In the genomic region with DNA sequence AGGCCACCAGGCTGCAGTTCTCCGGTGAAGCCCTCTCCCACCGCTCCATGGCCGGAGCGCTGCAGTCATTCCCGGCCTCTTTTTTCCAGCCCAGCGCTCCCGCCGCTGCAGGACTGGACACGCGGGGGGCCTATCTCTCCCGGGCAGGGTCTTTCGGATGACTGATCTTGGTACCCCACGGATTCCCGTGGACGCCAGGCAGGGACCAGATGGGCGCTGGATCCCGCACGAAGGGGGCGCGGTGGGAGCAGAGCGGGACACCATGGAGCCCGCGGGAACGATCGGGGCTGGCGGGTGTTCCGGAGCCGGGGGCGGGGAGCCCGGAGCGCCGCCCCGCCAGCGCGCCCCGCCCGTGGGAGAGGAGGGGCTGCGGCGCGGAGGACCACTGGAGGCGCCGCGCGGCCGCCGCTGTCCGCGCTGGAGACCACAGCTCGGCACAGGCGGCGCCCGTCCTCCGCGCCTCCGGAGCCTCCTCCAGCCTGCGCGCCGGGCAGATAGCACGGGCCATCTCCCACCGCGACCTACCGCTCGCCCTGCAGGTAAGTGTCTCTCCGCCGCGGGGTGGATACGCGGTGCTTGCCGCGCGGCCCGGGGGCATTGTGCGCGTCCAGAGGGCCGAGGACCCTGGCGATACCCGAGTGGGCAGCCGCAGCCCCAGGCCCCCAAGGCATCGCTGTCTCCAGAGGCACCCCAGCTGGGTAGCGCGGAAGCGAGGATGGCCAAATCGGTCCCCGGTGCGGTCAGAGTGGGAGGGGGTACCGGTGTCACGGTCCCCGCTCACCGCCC, we compare ENCODE assay signal across 9 mouse cellular contexts. TPM values are rescaled to one million over a fixed set of nuclear protein-coding genes. Genes with fewer than 3 reads are reported as not detected.
DNase-seq lines count a peak whose midpoint lies in the region; ATAC-seq lines count a peak whose summit lies in the region.
"Had no signal": no experiment of that assay in that cellular context is flagged by ENCODE, and none has a peak within 500 bp of the region (broad histone marks: within the 10 kb centered on the region; RNA-seq: fewer than 3 reads in every experiment).

Osbpl6 (plus strand) TSS at position 358 of the 786 bp plus-strand sequence.

- H3K4me1 ChIP-seq in hindbrain, embryonic 14.5 days (replicated peaks; ENCODE audit: control insufficient read depth, insufficient read depth, low read length): 0 out of 2 replicates have a peak, but pooled peaks cover 12% of the 10 kb centered on the region

- H3K36me3 ChIP-seq in hindbrain, embryonic 14.5 days (replicated peaks; ENCODE audit: control insufficient read depth, insufficient read depth): no peaks in the 10 kb centered on the region

- WGBS in hindbrain, embryonic 14.5 days: under 1% methylated on average over 66 of the region's 89 CpGs

- peak within 1 kb of the TSS; percentile 92 for H3K27ac ChIP-seq in hindbrain, embryonic 14.5 days
- H3K27ac ChIP-seq: macrophage had no signal

- H3K9ac ChIP-seq in hindbrain, embryonic 14.5 days: peak within 1 kb of the TSS; percentile 91

- H3K27me3 ChIP-seq in hindbrain, embryonic 14.5 days (ENCODE audit: control insufficient read depth, insufficient read depth, low read length): 0 out of 2 replicates have a peak, but pooled peaks cover 3% of the 10 kb centered on the region

- ATAC-seq in hindbrain, embryonic 14.5 days (ENCODE audit: low FRiP score): peak; percentile 95

- H3K4me2 ChIP-seq in hindbrain, embryonic 14.5 days (replicated peaks): peak within 1 kb of the TSS; percentile 71

- DNase-seq in ZHBTc4 (ENCODE audit: low read depth, low spot score): peak; percentile 60
- DNase-seq in cerebellum, postnatal 25 days: peak; percentile 85 to 89
- peak; percentile 63 for DNase-seq in gastrocnemius, adult 18-20 months (ENCODE audit: low spot score)
- peak; percentile 84 for DNase-seq in hindbrain, embryonic 14.5 days (ENCODE audit: low spot score)
- peak; percentile 76 to 81 for DNase-seq in layer of hippocampus, postnatal 36 days
- peak; percentile 77 for DNase-seq in lung, postnatal 14 days
- DNase-seq in retina, postnatal 7 days (ENCODE audit: low read depth, low spot score): peak; percentile 53
- no peak for DNase-seq in natural killer cell, adult 2 months (ENCODE audit: low spot score in 2 of 2)

- peak within 1 kb of the TSS; percentile 75 for H3K4me3 ChIP-seq in hindbrain, embryonic 14.5 days (replicated peaks; ENCODE audit: low read length)

- H3K9me3 ChIP-seq in hindbrain, embryonic 14.5 days (ENCODE audit: control insufficient read depth, low read length): no peaks in the 10 kb centered on the region

RNA-seq across cellular contexts. Expression of gene Osbpl6, which starts in this region (rescaled TPM):
- 10 to 100 TPM; 39.9 to 53.7 TPM for total RNA-seq in gastrocnemius, adult 18-20 months (2021)
- 29.6 and 31.2 TPM in 2 replicates for polyA plus RNA-seq in hindbrain, embryonic 14.5 days (2014; fragmentation: Nextera tagmentation; extraction: Ambion mirVana)
- 10 to 100 TPM; 65.8 to 74.5 TPM for total RNA-seq in layer of hippocampus, postnatal 36 days (2021)
- polyA plus RNA-seq: macrophage had no signal

Comparison
In these comparisons a context has a peak if more than half of its experiments do, and no peak if none do; other contexts are left out.
1. DNase-seq: peak in ZHBTc4 (single experiment), cerebellum, postnatal 25 days (2 of 2), gastrocnemius, adult 18-20 months (single experiment), hindbrain, embryonic 14.5 days (single experiment), layer of hippocampus, postnatal 36 days (2 of 2), lung, postnatal 14 days (single experiment) and retina, postnatal 7 days (single experiment); none in natural killer cell, adult 2 months (0 of 2).